Mouse (Mus musculus): ENCODE data around the gene Pip5k1c. TPM values are rescaled to one million over a fixed set of nuclear protein-coding genes. Genes with fewer than 3 reads are reported as not detected.

Gene Pip5k1c
- polyA plus RNA-seq, 1 experiment, result 212 TPM

GRCm38 (mm10) chr10:81340551-81341332 is 48.0 kb downstream of the Pip5k1c start:
- peaks cover 11% of the 10 kb centered on the region for H3K27me3 ChIP-seq (ENCODE audit: control insufficient read depth, insufficient read depth, low read length)
- DNase-seq, result no peak
- TF ChIP-seq POLR2A (IDR thresholded peaks at IDR 0.05; ENCODE audit: control insufficient read depth, extremely low read depth, insufficient read depth, low read length, poor library complexity), result no peak
- TF ChIP-seq CTCF (IDR thresholded peaks at IDR 0.05; ENCODE audit: borderline replicate concordance, control insufficient read depth, extremely low read depth, insufficient read depth, low read length, poor library complexity), result no peak
- H3K27ac ChIP-seq (ENCODE audit: control insufficient read depth, insufficient read depth, low read length), result no peak overlapping the region
- H3K4me3 ChIP-seq (ENCODE audit: control insufficient read depth, insufficient read depth, low read length), result no peak overlapping the region
- 88% methylated on average over 17 of the region's 17 CpGs for WGBS
- H3K36me3 ChIP-seq (ENCODE audit: control insufficient read depth, insufficient read depth, low read length), result no peaks in the 10 kb centered on the region
- H3K4me1 ChIP-seq (replicated peaks; ENCODE audit: control insufficient read depth, insufficient read depth, low read length), result peaks cover 7% of the 10 kb centered on the region

- H3K27ac ChIP-seq (ENCODE audit: control insufficient read depth, insufficient read depth, low read length), result no peak overlapping the region
- H3K4me1 ChIP-seq (replicated peaks; ENCODE audit: control insufficient read depth, insufficient read depth, low read length), result peaks cover 9% of the 10 kb centered on the region
- peak; percentile 83 for DNase-seq
- TF ChIP-seq POLR2A (IDR thresholded peaks at IDR 0.05; ENCODE audit: control insufficient read depth, extremely low read depth, insufficient read depth, low read length, poor library complexity) (no peak), CTCF (IDR thresholded peaks at IDR 0.05; ENCODE audit: borderline replicate concordance, control insufficient read depth, extremely low read depth, insufficient read depth, low read length, poor library complexity) (peak; percentile 86; the same call in 1 of the 2 replicates)
- no peaks in the 10 kb centered on the region for H3K36me3 ChIP-seq (ENCODE audit: control insufficient read depth, insufficient read depth, low read length)
- H3K27me3 ChIP-seq (ENCODE audit: control insufficient read depth, insufficient read depth, low read length), result peaks cover 11% of the 10 kb centered on the region
- no peak overlapping the region for H3K4me3 ChIP-seq (ENCODE audit: control insufficient read depth, insufficient read depth, low read length)
- 49% methylated on average over 16 of the region's 16 CpGs for WGBS
Observed at GRCm38 (mm10) chr10:81341333-81341949, 48.7 kb downstream of the Pip5k1c start.

- H3K4me3 ChIP-seq (ENCODE audit: control insufficient read depth, insufficient read depth, low read length), result peak within 1 kb of the TSS; percentile 31
- no peak for DNase-seq
- H3K4me1 ChIP-seq (replicated peaks; ENCODE audit: control insufficient read depth, insufficient read depth, low read length), result peaks cover 17% of the 10 kb centered on the region
- H3K36me3 ChIP-seq (ENCODE audit: control insufficient read depth, insufficient read depth, low read length), result no peaks in the 10 kb centered on the region
- 7% methylated on average over 63 of the region's 67 CpGs for WGBS
- no peak for TF ChIP-seq CTCF (IDR thresholded peaks at IDR 0.05; ENCODE audit: borderline replicate concordance, control insufficient read depth, extremely low read depth, insufficient read depth, low read length, poor library complexity)
- H3K27ac ChIP-seq (ENCODE audit: control insufficient read depth, insufficient read depth, low read length), result no peak within 1 kb of the TSS
- H3K27me3 ChIP-seq (ENCODE audit: control insufficient read depth, insufficient read depth, low read length), result peaks cover 11% of the 10 kb centered on the region
Observed at GRCm38 (mm10) chr10:81342686-81343505, 50.1 kb downstream of the Pip5k1c start, which contains the start of gene Gipc3. Gipc3 (minus strand) TSS chr10:81343266.

- peaks cover 11% of the 10 kb centered on the region for H3K27me3 ChIP-seq (ENCODE audit: control insufficient read depth, insufficient read depth, low read length)
- peaks cover 22% of the 10 kb centered on the region for H3K4me1 ChIP-seq (replicated peaks; ENCODE audit: control insufficient read depth, insufficient read depth, low read length)
- no peaks in the 10 kb centered on the region for H3K36me3 ChIP-seq (ENCODE audit: control insufficient read depth, insufficient read depth, low read length)
- WGBS, result 38% methylated on average over 8 of the region's 8 CpGs
- TF ChIP-seq POLR2A (IDR thresholded peaks at IDR 0.05; ENCODE audit: control insufficient read depth, extremely low read depth, insufficient read depth, low read length, poor library complexity) (no peak), CTCF (IDR thresholded peaks at IDR 0.05; ENCODE audit: borderline replicate concordance, control insufficient read depth, extremely low read depth, insufficient read depth, low read length, poor library complexity) (no peak)
- DNase-seq, result no peak
- H3K27ac ChIP-seq (ENCODE audit: control insufficient read depth, insufficient read depth, low read length), result no peak overlapping the region
- no peak overlapping the region for H3K4me3 ChIP-seq (ENCODE audit: control insufficient read depth, insufficient read depth, low read length)
Observed at GRCm38 (mm10) chr10:81344421-81345161, 51.8 kb downstream of the Pip5k1c start.

- Histone ChIP-seq H3K36me3 (ENCODE audit: control insufficient read depth, insufficient read depth, low read length) (no peaks in the 10 kb centered on the region), H3K27ac (ENCODE audit: control insufficient read depth, insufficient read depth, low read length) (no peak overlapping the region), H3K4me1 (replicated peaks; ENCODE audit: control insufficient read depth, insufficient read depth, low read length) (peaks cover 25% of the 10 kb centered on the region), H3K27me3 (ENCODE audit: control insufficient read depth, insufficient read depth, low read length) (peaks cover 11% of the 10 kb centered on the region), H3K4me3 (ENCODE audit: control insufficient read depth, insufficient read depth, low read length) (no peak overlapping the region)
- no peak for DNase-seq
- WGBS, result 78% methylated on average over 4 of the region's 4 CpGs
- TF ChIP-seq CTCF (IDR thresholded peaks at IDR 0.05; ENCODE audit: borderline replicate concordance, control insufficient read depth, extremely low read depth, insufficient read depth, low read length, poor library complexity) (no peak), POLR2A (IDR thresholded peaks at IDR 0.05; ENCODE audit: control insufficient read depth, extremely low read depth, insufficient read depth, low read length, poor library complexity) (no peak)
Observed at GRCm38 (mm10) chr10:81345162-81345534, 52.4 kb downstream of the Pip5k1c start.
